8 mouse cellular contexts compared by ENCODE assay signal in the genomic region with DNA sequence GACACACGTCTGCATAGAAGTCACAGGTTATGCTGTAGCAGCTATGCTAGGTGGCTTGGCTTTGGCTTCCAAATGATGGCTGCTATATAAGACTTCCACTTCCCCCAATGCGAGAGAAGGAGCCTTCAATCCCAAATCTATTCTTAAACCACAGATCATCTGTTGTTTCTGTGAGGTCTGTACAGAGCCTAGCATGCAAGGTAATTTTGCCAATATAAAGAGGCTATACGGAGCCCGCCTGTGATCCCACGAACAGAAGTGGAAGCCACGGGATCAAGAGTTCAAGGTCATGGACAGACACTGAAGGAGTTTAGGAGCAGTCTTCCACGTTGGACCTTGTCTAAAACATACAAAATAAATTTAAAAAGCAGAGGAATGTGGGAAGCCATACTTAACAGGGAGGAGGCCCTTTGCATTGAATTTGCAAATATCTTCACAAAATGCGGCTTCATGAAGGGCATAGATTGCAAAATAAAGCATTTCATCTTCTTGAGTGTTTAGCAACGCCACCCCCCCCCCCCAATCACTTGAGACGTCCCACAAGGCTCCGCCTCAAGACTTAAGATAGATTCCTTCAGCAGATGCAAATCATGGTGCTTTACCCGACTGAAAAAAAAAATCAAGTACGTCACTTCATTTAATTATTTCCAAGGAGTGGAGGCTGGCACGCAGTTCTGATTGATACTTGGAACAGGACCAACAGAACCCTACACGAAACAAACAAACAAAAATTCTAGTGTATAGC. TPM values are rescaled to one million over a fixed set of nuclear protein-coding genes. Genes with fewer than 3 reads are reported as not detected.
DNase-seq lines count a peak whose midpoint lies in the region; ATAC-seq and TF ChIP-seq lines count a peak whose summit lies in the region.

No protein-coding gene starts in this region.

- 39% methylated on average over 15 of the region's 15 CpGs for WGBS in heart, embryonic 12.5 days
- WGBS in forebrain, postnatal 0 days = 17% methylated on average over 15 of the region's 15 CpGs
- 55% methylated on average over 15 of the region's 15 CpGs for WGBS in macrophage (ENCODE audit: missing documents)

- TF ChIP-seq CTCF in ES-Bruce4 (IDR thresholded peaks at IDR 0.05; ENCODE audit: low read depth, low read length) = no peak
- TF ChIP-seq CTCF in forebrain, postnatal 0 days (IDR thresholded peaks at IDR 0.05; ENCODE audit: low read depth) = no peak

- H3K36me3 ChIP-seq in heart, embryonic 12.5 days = peaks cover 4% of the 10 kb centered on the region
- peaks cover 15% of the 10 kb centered on the region for H3K36me3 ChIP-seq in ES-Bruce4 (ENCODE audit: control insufficient read depth, insufficient read depth, low read length, poor library complexity, severe bottlenecking)
- no peaks in the 10 kb centered on the region for H3K36me3 ChIP-seq in forebrain, postnatal 0 days (ENCODE audit: insufficient read depth)
- H3K36me3 ChIP-seq in macrophage (ENCODE audit: inconsistent target) = no peaks in the 10 kb centered on the region

- peaks cover 29% of the 10 kb centered on the region for H3K79me2 ChIP-seq in macrophage (ENCODE audit: inconsistent target)

- TF ChIP-seq POLR2A in ES-Bruce4 (IDR thresholded peaks at IDR 0.05; ENCODE audit: insufficient read depth, low read length) = no peak

- peak overlapping the region; percentile 87 for H3K4me2 ChIP-seq in heart, embryonic 12.5 days
- H3K4me2 ChIP-seq in forebrain, postnatal 0 days (ENCODE audit: low read depth) = peak overlapping the region; percentile 76

- no peak for ATAC-seq in heart, embryonic 12.5 days (ENCODE audit: insufficient number of reproducible peaks, low FRiP score)
- ATAC-seq in forebrain, postnatal 0 days = peak; percentile 12

- no peak for TF ChIP-seq EP300 in ES-Bruce4 (IDR thresholded peaks at IDR 0.05; ENCODE audit: insufficient read depth, low read depth, low read length)

- peaks cover 19% of the 10 kb centered on the region for H3K4me1 ChIP-seq in heart, embryonic 12.5 days (replicated peaks)
- peaks cover 3% of the 10 kb centered on the region for H3K4me1 ChIP-seq in ES-Bruce4 (ENCODE audit: control insufficient read depth, insufficient read depth, low read length)
- peaks cover 19% of the 10 kb centered on the region for H3K4me1 ChIP-seq in forebrain, postnatal 0 days (ENCODE audit: insufficient read depth)

- H3K4me3 ChIP-seq in heart, embryonic 12.5 days = peak overlapping the region; percentile 96
- H3K4me3 ChIP-seq in ES-Bruce4 (ENCODE audit: low read depth, low read length) (peak overlapping the region; percentile 70), macrophage (ENCODE audit: inconsistent target) (peak overlapping the region; percentile 37)
- H3K4me3 ChIP-seq in forebrain, postnatal 0 days (ENCODE audit: low read depth, low read length) = peak overlapping the region; percentile 92

- peaks cover 4% of the 10 kb centered on the region for H3K9me3 ChIP-seq in heart, embryonic 12.5 days (replicated peaks)
- H3K9me3 ChIP-seq in ES-Bruce4 (replicated peaks; ENCODE audit: control insufficient read depth, insufficient read depth, low read length, poor library complexity, severe bottlenecking) = 0 out of 2 replicates have a peak, but pooled peaks cover 2% of the 10 kb centered on the region
- no peaks in the 10 kb centered on the region for H3K9me3 ChIP-seq in forebrain, postnatal 0 days (ENCODE audit: low read length)

- DNase-seq in heart, adult 8-10 months (ENCODE audit: low spot score) = no peak
- peak; percentile 49 for DNase-seq in forebrain, postnatal 0 days
- DNase-seq in natural killer cell, adult 2 months (ENCODE audit: low spot score in 2 of 2) = no peak
- no peak for DNase-seq in ovary, postnatal 14 days (ENCODE audit: low spot score)
- no peak for DNase-seq in thymus, postnatal 36 days

- H3K9ac ChIP-seq in heart, embryonic 12.5 days = peak overlapping the region; percentile 99
- H3K9ac ChIP-seq in ES-Bruce4 (ENCODE audit: low read depth, poor library complexity, severe bottlenecking) = peak overlapping the region; percentile 87
- peak overlapping the region; percentile 99 for H3K9ac ChIP-seq in forebrain, postnatal 0 days

- no peaks in the 10 kb centered on the region for H3K27me3 ChIP-seq in heart, embryonic 12.5 days (replicated peaks)
- no peaks in the 10 kb centered on the region for H3K27me3 ChIP-seq in ES-Bruce4 (ENCODE audit: control insufficient read depth, insufficient read depth, low read length, poor library complexity, severe bottlenecking)
- H3K27me3 ChIP-seq in forebrain, postnatal 0 days (ENCODE audit: insufficient read depth, low read length) = no peaks in the 10 kb centered on the region

- peak overlapping the region; percentile 99 for H3K27ac ChIP-seq in heart, embryonic 12.5 days (ENCODE audit: poor library complexity, severe bottlenecking)
- H3K27ac ChIP-seq in ES-Bruce4 (ENCODE audit: insufficient read depth, low read length) = peak overlapping the region; percentile 62
- peak overlapping the region; percentile 99 for H3K27ac ChIP-seq in forebrain, postnatal 0 days (ENCODE audit: low read depth, low read length)
- no peak overlapping the region for H3K27ac ChIP-seq in macrophage

RNA-seq across cellular contexts. Expression of gene Atp2a2, which starts 1.2 kb away (rescaled TPM):
- polyA plus RNA-seq in heart, embryonic 12.5 days (2016; fragmentation: Nextera tagmentation; extraction: Ambion mirVana) = 414 and 424 TPM in 2 replicates
- total RNA-seq in heart, adult 8-10 months (2022) = over 10,000 TPM; 11,934 to 13,904 (median 12,774) TPM
- 165 and 177 TPM in 2 replicates for polyA plus RNA-seq in ES-Bruce4 (2011; ENCODE audit: insufficient read depth, insufficient read length, low read depth, missing spikeins)
- 143 and 178 TPM in 2 replicates for total RNA-seq in forebrain, postnatal 0 days (2014; rRNA removed)
- polyA plus RNA-seq in forebrain, postnatal 0 days (2015; fragmentation: Nextera tagmentation; extraction: Ambion mirVana) = 28.8 and 37.2 TPM in 2 replicates
- 100 to 1,000 TPM in 19 of 26 experiments, 10 to 100 TPM in 7; 70.5 to 173 (median 117) TPM for total RNA-seq in macrophage (2018; cell fraction: chromatin; rRNA removed)
- total RNA-seq in macrophage (2018; cell fraction: cytosol; rRNA removed) = 100 to 1,000 TPM in 9 of 26 experiments, 10 to 100 TPM in 17; 57.6 to 135 (median 96.4) TPM
- total RNA-seq in macrophage (2018; cell fraction: nucleus; rRNA removed) = 100 to 1,000 TPM; 102 to 289 (median 159) TPM
- polyA plus RNA-seq in macrophage (2018) = 72.1 to 135 TPM (median 74.7 TPM) in 3 replicates

Comparison
In these comparisons a context has a peak if more than half of its experiments do, and no peak if none do; other contexts are left out.
1. H3K4me3 ChIP-seq: peak in every context shown above with its lines; median percentile 96 in heart, embryonic 12.5 days; 92 in forebrain, postnatal 0 days; 70 in ES-Bruce4; 37 in macrophage.